Mouse (Mus musculus) liver, embryonic 14.5 days (tissue): ENCODE measurements at regions not wholly inside any gene's neighbourhood (a gene's known extent, or its start where the extent isn't known, plus 50 kb on each side); places are given as distances from the start of the nearest gene placed in this dataset.

Experiments
- CTCF ChIP-seq: IDR thresholded peaks from 2 replicates; pipeline ENCODE4 v1.5.1; 2016; ENCODE audit warnings: antibody characterized with exemption, low read depth, control low read depth
- EP300 ChIP-seq: IDR thresholded peaks from 2 replicates; pipeline ENCODE4 v1.6.1; 2016; ENCODE audit warnings: antibody characterized with exemption, low read depth

GRCm38 (mm10) chr10:96231309-96231708, 94.9 kb downstream of the Gm5426 start:
- TF ChIP-seq EP300 (no peak), CTCF (no peak)
